Mouse (Mus musculus): ENCODE results near the gene Nfia.
A peak's percentile ranks its signal among the peaks of the same experiment; 100 is the strongest.

Gene Nfia

DNA sequence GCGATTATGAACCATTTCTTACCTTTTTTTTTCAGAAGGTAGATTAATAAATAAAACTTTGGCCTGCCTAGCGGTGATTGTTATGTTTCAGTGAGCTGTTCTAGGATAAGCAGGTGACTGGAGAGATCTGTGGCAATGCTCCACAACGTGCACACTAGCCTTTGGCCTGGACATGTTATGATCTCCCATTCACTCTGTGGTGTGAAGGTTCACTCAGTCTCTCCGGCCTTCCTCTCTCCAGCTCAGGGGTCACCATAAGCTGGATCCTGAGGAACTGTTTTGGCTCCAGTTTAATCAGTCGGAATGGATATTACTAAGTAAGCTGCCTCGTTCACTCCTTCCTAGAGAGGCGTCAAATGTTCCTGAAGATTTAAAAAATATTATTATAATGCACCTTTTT is 139.2 kb downstream of the Nfia start:
- no peak for DNase-seq (ENCODE audit: low spot score in 2 of 2)

DNA sequence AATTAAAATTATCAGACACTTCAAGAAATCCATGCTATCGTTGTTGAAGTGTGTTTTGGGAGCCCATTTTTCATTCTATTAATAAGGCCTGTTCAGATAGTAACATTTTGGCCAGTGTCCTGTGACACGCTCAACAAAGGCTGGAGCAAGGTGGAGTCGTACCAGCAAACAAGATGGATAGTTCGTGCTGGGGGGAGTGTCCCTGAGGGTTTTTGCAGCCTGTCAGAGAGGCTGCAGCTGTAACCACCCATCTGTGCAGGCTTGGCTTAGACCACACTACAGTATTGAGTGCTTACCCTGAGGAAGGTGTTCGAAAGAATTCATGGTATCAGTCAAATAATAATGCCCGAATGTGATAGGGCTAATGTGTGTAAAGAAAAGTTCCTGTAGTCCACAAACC is 139.6 kb downstream of the Nfia start:
- DNase-seq (ENCODE audit: low spot score in 2 of 2): no peak

DNA sequence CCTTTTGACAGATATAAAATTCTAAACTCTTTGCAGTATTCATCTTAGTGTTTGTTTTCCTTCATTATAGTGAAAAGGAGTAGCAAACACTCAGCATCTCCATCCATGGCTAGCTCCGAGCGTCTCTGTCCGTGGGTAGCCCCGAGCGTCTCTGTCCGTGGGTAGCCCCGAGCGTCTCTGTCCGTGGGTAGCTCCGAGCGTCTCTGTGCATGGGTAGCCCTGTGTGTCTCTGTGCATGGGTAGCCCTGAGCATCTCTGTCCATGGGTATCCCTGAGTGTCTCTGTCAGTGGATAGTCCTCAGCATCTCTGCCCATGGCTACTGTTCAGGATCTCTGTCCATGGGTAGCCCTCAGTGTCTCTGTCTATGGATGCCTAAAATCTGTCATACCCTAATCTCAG is 140.0 kb downstream of the Nfia start:
- no peak for DNase-seq (ENCODE audit: low spot score in 2 of 2)

DNA sequence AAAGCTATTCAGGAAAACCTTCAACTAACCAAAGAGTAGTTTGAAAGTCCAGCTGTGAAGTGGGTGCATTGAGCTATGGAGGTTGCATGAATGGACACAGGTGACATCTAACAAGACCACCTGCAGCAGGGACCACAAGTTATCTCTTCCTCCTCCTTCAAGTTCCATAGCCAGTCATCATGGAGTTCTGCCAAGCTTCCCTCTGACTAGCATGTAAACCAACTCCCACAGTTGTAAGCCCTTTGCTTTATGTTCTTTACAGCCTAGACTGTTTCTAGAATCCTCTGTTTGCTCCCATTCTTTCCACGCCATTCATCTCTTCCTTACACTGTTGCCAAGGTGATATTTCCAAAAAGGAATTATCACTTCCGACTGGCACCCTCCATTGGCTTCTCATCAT is 141.8 kb downstream of the Nfia start:
- DNase-seq (ENCODE audit: low spot score in 2 of 2): no peak

DNA sequence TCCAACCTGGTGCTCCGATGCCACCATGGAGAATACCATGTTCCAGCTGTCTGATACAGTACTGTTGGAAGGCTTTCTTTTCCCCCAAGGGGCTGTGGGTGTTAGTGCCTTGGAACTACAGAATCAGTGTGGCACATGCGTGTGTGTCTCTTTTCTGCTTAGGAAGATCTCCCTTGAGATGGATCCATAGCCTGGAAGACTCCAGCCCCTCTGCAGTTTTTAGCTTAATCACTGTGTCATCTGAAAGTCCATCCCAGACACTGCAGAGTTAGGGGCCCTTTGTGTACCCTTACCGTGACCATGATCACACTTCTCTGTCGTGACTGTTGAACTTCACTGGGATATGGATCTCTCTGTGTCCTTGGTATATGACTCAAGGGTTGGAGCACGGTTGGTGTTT is 142.2 kb downstream of the Nfia start:
- DNase-seq (ENCODE audit: low spot score in 2 of 2): no peak

DNA sequence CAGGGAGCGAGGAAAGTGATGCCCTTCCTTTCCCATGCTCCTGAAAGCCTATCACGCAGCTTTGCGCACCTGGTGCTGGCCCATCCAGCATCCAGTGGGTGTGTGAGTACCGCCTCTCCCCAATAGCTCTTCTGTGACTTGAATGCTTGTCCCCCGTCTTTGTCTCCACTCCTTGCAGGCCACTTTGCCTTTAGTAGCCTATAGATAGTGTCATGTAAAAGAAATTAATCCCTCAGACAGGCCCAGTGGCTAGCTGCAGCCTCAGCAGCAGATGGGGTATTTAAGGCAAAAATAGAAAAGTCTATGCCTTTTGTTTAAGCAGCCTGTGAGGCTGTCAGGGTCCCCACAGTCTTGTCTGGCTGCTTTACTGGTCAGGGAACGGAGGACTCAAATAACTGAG is 145.0 kb downstream of the Nfia start:
- DNase-seq (ENCODE audit: low spot score in 2 of 2): no peak

DNA sequence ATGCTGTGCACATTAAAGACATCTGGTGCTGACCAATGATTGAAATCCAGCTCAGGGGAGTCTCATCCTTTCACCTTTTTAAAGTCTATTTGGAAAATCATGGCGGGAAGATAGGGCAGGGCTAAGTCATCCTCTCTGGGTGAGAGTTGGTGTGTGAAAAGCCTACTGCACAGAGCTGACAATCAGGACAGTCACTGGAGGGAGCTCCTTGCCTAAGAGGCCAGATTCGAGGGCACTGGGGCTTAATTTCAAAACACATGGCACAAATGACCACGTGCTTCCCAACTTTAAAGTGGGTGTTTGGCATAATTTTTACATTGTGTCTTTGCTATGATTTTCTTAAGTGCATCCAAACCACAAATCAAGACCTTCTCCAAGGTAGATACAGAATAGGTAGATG is 146.1 kb downstream of the Nfia start:
- no peak for DNase-seq (ENCODE audit: low spot score in 2 of 2)

DNA sequence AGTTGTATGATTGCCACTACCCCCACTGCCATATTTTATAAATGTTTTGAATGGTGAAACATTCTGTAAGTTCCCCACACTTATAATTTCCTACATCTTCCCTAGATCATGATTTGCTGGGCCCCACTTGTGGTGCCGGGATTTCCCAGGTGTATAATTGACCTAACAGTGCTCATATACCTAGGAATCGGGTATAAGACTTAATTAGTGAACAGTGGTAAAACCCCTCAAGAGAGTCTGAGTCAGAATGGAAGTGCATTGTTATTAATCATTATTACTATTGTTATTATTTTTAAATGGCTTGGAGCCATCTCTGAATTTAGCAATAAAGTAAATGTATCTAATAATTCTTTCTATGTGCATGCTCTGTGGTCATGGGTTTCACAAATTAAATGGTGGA is 147.2 kb downstream of the Nfia start:
- no peak for DNase-seq (ENCODE audit: low spot score in 2 of 2)

DNA sequence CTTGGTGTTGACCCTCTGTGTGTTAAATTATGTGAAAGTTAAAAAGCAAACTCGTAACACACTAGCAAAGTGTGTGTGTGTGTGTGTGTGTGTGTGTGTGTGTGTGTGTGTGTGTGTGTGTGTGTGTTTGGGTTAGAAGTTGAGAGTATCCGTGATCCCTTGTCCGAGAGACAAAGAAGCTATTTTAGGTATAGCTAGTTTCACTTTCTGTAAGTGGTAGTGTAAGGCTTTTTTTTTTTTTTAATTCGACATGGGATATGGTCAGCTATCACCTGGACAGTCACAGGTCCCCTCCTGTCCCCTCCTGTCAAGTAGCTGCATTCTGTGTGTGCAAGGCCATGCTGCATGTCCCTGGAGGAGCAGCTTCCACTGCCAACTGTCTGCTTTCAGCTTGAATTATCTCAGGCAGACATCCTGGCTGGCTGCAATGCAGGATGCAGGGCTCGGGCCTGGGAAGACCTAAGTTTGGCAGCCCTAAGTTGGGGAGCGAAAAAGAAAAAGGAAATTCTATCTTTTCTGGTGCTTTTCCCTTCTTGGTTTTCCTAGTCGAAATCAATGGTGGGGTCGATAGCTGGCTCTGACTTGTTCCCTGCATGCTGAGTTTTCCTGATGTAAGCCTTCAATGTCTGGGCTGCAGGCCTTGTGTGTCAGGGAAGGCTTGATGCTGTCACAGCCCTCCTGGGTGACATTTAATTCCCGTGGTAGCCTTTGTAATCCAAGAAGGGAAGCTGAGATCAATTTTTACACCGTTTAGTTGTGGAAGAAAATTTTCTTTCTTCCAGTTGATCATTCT is 147.9 kb downstream of the Nfia start:
- no peak for DNase-seq (ENCODE audit: low spot score in 2 of 2)

DNA sequence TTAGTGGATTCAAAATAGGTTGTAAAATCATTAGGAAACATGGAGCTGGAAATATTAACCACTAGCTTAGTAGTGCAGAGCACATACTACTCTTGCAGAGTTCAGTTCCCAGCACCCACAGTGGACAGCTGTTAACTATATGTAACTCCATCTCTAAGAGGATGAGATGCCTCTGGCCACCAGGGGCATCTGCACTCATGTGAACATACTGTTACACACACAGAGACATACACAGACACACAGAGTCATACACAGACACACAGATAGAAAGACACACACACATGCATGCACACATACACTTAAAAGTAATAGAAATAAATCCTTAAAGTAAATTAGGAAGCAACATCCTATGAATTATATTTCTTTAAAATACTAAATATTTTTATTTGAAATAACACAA is 149.1 kb downstream of the Nfia start:
- no peak for DNase-seq (ENCODE audit: low spot score in 2 of 2)

DNA sequence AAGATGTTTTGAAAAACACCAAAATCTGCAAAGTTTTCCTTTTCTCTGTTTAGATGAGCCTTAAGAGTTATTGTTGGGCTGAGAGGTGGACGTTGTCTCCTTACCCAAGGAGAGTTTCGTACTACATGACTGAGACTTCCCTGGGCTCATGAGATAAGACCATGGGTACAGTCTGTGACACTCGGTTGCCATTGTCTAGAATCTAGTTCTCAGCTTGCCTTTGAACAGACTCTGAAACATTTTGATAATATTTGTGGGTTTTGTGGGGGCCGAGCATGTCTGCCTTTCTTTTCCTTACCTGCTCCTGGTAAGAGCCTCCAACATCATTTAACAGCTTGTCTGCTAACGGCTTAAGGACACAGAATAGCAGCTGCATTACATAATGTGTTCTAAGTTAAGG is 150.7 kb downstream of the Nfia start:
- no peak for DNase-seq (ENCODE audit: low spot score in 2 of 2)

DNA sequence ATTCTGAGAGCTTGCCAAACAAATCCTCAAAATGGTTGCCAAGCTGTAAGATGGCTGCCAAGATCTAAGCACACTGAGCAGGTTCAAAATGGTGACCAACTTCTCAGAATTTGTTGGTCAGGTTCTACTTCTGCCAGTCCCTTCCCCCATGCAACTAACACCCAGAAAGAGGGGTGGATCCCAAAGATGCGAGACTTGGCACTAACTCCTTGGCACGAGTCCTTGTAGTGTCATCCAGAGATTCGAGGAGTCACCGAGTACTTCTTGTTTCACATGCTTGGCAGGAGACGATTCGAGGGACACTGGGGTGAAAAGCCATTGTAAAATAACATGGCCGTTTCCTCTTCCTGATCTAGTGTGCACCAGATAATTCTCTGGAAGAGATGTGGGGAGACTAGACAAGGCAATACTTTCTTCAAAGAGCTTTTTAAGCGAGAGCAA is 151.4 kb downstream of the Nfia start:
- no peak for DNase-seq (ENCODE audit: low spot score in 2 of 2)

DNA sequence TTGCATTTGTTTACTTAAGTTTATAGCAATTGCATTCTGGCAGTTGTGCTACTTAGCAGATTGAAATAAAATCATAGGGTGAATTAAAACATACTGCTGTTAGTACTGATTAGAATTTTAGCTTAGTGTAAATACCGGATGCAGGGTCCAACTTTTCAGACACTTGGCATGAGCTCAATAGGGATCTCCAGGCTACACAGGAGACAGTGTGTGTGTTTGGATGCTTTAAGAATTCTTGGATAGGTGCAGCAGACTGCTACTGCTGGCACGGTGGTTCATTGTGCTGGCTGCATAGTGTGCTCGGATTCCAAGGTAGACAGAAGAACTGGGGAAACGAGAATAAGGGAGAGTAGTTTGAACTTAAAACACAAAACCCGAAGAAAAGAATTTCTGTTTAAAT is 151.9 kb downstream of the Nfia start:
- DNase-seq (ENCODE audit: low spot score in 2 of 2): no peak

DNA sequence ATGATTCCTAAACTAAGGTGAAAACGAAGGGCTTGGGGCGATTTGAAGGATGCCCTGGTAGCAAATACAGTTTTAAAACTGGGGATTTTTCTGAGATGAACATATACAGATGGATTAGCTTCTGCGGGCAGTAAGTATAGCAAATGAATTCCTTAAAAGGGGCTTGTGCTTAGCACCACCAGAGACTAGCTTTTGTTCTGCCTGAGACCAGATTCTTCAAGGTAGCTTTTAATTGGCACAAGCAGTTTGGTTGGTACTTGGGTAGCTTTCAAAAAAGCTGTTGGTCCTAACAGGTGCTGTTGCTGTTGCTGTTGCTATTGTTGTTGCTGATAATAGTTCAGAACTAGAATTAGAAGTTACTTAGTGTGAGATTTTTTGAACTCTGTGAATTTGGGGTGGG is 152.3 kb downstream of the Nfia start:
- no peak for DNase-seq (ENCODE audit: low spot score in 2 of 2)

DNA sequence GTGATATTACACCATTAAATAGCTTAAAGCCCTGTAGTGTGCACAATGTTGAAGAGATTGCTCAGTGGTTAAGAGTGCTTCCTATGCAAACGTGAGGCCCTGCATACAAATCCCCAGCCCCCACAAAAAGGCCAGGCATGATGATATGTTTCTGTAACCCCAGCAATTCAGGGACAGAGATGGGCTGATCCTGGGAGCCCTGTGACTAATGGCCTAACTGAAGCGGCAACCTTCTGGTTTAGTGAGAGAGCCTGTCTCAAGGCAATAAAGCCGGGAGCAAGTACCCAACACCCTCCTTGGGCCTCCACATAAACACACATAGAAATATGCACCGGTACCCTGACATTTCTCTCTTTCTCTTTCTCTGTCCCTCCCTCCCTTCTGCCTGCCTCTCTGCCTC is 153.1 kb downstream of the Nfia start:
- no peak for DNase-seq (ENCODE audit: low spot score in 2 of 2)

DNA sequence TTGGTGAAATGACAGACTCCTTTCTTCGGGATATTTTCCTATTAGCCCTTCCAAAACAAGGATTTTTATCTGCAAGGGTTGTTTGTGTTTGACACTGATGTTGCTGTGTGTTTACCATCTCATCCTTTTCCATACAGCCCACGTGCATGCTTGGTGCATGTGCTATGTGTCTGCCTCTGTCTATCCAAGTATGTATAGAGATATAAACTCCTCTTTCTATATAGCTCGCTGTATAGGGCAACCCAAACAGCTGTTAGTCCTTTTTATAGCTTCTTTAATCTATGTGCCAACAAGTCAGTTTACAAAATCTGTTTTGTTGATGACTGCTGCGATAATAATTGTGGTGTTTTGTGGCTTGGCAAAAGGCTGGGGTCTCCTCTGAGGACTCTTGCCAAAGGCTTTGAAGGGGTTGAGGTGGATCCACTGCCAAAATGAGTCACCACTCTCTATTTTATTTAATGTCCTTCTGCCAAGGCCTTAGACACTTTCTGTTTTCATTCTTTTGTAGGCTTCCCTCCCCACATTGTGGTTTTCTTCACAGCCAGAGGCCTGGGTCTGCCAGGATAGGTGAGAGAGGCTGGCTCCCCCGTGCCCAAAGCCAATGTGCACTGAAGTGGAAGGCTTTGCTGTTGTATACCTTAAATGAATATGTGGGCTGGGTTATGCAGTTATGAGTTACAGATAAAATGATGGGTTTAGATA is 154.2 kb downstream of the Nfia start:
- no peak for DNase-seq (ENCODE audit: low spot score in 2 of 2)

DNA sequence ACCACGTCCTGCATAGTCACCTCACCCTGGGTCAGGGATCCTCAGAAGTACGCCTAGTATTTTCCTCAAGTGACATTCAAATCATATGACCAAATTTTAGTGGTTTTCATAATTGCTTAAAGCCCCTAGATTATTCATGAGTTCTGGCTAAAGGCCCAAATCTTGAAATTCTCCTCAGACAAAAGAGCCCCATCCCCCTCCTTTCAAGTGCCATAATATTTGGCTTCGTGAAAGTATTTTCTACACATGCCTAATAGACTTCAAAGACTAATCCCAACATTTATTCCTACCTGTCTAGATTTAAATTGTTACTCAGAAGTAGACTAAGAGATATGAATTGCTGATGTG is 154.7 kb downstream of the Nfia start:
- no peak for DNase-seq (ENCODE audit: low spot score in 2 of 2)

DNA sequence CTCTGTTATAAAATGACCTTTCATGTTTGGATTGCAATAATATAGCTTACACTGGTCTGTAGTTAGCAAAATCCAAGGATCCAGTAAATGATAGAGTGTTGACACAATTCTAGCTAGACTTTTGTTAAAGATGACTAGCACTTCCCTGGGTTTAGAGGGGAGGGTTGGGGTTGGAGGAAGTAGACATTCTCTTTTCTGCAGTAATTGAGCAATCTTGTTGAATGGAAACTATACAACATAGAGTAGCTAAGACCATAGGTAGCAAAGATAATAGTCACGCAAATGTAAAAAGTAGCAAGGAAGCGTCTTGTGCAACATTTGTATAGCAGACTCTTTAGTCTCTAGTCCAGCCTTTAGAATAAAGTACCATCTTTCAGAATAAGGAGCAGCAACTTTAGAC is 163.8 kb downstream of the Nfia start:
- no peak for DNase-seq (ENCODE audit: low spot score in 2 of 2)

DNA sequence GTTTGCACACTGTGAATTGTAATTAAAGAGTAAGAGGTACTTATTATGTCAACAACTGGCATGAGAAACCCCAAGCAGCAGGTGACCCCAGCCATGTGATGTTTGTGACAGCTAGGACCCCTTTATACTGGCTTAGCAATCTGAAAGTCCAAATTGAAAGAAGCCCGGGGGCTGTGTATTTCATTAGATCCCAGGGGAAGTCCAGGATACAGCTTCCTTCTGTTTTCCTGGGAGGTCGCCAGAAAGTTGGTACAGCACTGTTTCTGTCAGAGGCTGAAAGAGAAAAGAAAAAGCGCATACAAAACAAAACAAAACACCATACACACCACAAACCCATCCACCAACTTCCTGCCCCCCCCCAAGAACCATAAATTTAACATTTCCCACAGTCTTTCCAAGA is 164.4 kb downstream of the Nfia start:
- DNase-seq (ENCODE audit: low spot score in 2 of 2): no peak

DNA sequence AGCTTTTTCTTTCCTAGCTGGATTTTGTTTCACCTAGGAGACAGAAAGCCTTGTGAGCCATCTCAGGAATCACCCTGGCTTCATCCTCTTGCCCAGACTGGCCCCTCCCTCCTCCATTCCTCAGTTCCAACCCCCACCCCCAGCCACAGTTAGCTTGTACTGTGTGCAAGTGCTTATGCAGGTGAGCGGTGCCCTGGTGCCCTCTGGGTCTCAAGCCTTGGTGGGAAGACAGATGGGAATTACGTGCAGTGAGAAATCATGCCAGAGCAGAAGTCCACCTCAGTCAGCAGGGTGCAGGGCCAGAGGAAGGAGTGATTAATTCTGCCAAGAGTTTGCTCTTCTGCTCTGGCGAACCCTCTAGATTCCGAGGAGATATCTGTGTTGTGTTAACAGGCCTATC is 167.0 kb downstream of the Nfia start:
- DNase-seq (ENCODE audit: low spot score in 2 of 2): no peak

DNA sequence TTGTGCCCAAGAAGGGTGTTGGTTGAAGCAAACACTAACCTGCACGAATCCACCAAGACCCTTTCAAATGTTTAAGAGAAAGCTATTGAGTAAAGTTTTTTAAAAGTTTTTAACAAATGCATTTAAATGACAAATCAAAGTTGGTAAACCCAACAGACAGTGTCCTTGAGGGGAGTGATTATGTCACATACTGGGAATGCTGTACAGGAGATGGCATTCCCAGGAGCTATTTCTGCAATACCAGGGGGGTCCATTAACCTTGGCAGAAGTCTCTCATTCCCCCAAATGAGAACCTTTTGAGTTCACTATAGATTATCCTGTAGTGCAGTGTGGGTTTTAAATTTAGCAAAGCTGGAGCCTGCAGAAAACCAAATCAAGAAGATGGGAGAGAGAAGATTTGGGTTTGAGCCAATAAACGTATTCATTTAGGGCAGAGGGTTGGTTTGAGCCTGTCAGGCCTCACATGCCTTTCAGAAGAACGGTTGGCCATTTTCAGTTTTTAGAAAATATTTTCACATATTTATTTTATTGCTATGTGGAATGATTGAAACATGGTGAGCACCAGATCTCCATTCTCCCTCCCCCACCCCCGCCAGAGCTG is 167.5 kb downstream of the Nfia start:
- DNase-seq (ENCODE audit: low spot score in 2 of 2): no peak

DNA sequence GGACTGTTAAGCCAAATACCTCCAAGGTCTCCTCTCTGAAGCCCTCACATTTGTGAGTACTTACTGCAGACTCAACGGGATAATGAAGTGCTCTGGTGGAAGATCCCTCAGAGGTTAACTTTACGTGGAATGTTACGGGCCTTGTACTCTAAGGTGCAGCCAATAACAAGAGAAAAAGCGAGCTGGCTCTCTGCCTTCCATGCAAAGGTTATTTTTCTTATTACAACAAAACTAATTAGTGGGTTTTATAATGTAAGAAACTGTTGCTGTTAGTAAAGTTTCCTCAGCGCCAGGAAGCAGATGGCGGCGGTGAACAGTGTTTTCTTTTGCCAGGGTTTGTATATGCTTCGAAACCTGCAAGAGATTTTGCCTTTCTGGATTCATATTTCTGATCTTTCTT is 169.1 kb downstream of the Nfia start:
- DNase-seq (ENCODE audit: low spot score in 2 of 2): peak in 1 of 2 experiments; percentile 31

DNA sequence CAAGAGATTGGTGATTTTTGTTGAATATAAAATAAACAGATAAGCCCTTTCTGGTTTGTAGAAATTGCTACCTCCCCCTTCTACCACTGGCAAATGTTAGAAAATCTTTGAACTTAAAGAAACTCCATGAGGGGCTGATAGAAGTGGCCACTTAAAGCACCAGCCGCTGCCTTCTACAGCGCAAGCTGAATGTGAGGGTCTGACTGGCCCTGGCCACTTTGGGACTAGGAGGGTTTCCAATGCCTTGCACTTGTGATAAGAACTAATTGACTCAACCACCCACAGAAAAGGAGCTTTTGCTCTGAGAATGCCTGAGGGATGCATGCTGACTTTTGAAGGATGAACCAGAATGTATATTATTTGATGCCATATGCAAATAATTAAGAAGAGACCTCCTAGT is 171.8 kb downstream of the Nfia start:
- no peak for DNase-seq (ENCODE audit: low spot score in 2 of 2)
